Mouse (Mus musculus) liver, embryonic 14.5 days (tissue): ENCODE measurements at regions not wholly inside any gene's neighbourhood (a gene's known extent, or its start where the extent isn't known, plus 50 kb on each side); places are given as distances from the start of the nearest gene placed in this dataset.

Experiments used
- ATAC-seq: fragments of 200-750 bp; cut with Nextera tagmentation; 2 replicates; pipeline ENCODE4 v1.8.0; 2017; ENCODE audit warnings: moderate number of reproducible peaks, mild to moderate bottlenecking, moderate library complexity; ENCODE audit not compliant: insufficient read depth
- DNase-seq, 3 experiments: peaks; one replicate each; pipeline ENCODE4 v3.0.0-alpha.2; 2012 to 2013; ENCODE audit warnings: low read depth in 3 of 3, low spot score in 3 of 3
- H3K27ac ChIP-seq: fragments of 300-500 bp; sonication (generic); 2 replicates; pipeline ENCODE4 v1.5.1; 2014; ENCODE audit warnings: moderate library complexity, mild to moderate bottlenecking, control low read depth, inconsistent platforms
- H3K27me3 ChIP-seq: fragments of 300-500 bp; sonication (generic); 2 replicates; pipeline ENCODE4 v1.6.1; 2014; ENCODE audit warnings: mild to moderate bottlenecking, low read length, moderate library complexity; ENCODE audit not compliant: control insufficient read depth, insufficient read depth
- H3K36me3 ChIP-seq: fragments of 300-500 bp; sonication (generic); replicated peaks from 2 replicates; pipeline ENCODE4 v1.6.1; 2014; ENCODE audit warnings: low read depth; ENCODE audit not compliant: control insufficient read depth, insufficient read depth
- H3K4me1 ChIP-seq, 2 experiments: fragments of 200-500 bp in 1 of 2; fragments of 300-500 bp in 1 of 2; sonication (generic) in 1 of 2; replicated peaks; 2 replicates each; pipeline ENCODE4 v1.6.1; 2012 to 2014; ENCODE audit warnings: antibody characterized with exemption in 1 of 2, inconsistent platforms in 1 of 2, low read length in 1 of 2; ENCODE audit not compliant: control insufficient read depth in 2 of 2, insufficient read depth in 2 of 2
- H3K4me2 ChIP-seq: fragments of 300-500 bp; sonication (generic); 2 replicates; pipeline ENCODE4 v1.6.1; 2014; ENCODE audit warnings: low read depth, mild to moderate bottlenecking, control low read depth, moderate library complexity
- H3K4me3 ChIP-seq, 2 experiments: fragments of 200-500 bp in 1 of 2; fragments of 300-500 bp in 1 of 2; sonication (generic) in 1 of 2; 2 replicates each; pipeline ENCODE4 v1.5.1; 2012 to 2014; ENCODE audit warnings: low read depth in 2 of 2, low read length in 2 of 2, mild to moderate bottlenecking in 2 of 2, control low read depth in 1 of 2, inconsistent platforms in 1 of 2, moderate library complexity in 1 of 2; ENCODE audit not compliant: insufficient read depth in 1 of 2
- H3K9ac ChIP-seq: fragments of 300-500 bp; sonication (generic); replicated peaks from 2 replicates; pipeline ENCODE4 v1.6.1; 2014; ENCODE audit warnings: mild to moderate bottlenecking, control low read depth, moderate library complexity
- H3K9me3 ChIP-seq: fragments of 300-500 bp; sonication (generic); 2 replicates; pipeline ENCODE4 v1.6.1; 2016; ENCODE audit warnings: low read length, mixed read lengths; ENCODE audit not compliant: control insufficient read depth
- CTCF ChIP-seq: IDR thresholded peaks from 2 replicates; pipeline ENCODE4 v1.5.1; 2016; ENCODE audit warnings: antibody characterized with exemption, low read depth, control low read depth
- EP300 ChIP-seq: IDR thresholded peaks from 2 replicates; pipeline ENCODE4 v1.6.1; 2016; ENCODE audit warnings: antibody characterized with exemption, low read depth
- WGBS: fragments of 180-500 bp; shearing (Covaris S2); extraction: QIAGEN DNeasy Blood & Tissue Kit; methylation state at CpG from one replicate; pipeline ENCODE4 v1.1.7; 2014; ENCODE audit not compliant: insufficient replicate concordance; 5-methylcytosine and 5-hydroxymethylcytosine counted together

DNA sequence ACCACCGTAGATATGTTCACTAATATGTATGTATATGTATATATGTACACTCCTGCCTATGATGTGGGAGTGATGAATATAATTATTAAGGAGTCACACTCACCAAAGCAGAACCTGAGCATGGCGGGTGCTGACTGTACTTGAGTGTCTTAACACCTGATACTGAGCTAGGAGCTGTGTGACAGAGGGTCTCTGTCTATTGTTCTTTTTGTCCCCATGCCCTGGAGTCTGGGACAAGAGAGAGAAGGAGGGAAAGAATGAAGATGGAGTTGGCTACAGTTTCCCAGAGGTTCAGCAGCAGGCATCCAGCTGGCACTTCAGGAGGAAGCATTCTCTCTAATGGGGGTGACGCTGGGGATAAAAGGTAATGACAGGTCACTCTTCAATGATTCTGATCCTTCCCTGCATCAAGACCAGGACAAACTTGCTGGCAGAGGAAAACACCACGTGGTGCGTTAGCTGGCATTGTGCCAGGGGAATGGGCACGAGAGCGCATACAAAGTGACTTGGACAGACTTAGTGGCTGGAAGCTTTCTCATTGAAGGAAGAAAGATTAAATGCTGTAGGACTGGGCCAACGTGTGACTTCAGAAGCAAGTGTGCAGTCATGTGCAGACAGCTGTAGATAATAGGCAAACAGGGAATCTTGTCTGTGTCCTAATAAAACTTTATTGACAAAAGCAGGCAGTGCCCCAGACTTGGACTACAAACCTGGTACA, 141.8 kb upstream of the Mycn start:
- Histone ChIP-seq H3K4me1 (no peaks in the 10 kb centered on the region; a peak in 1 of 4 replicates), H3K27me3 (no peaks in the 10 kb centered on the region), H3K9me3 (no peaks in the 10 kb centered on the region), H3K27ac (no peak overlapping the region), H3K36me3 (no peaks in the 10 kb centered on the region), H3K4me2 (no peak overlapping the region), H3K4me3 (no peak overlapping the region), H3K9ac (no peak overlapping the region)
- DNase-seq (no peak), ATAC-seq (no peak)
- 60% methylated on average over 8 of the region's 8 CpGs for WGBS
- no peak for TF ChIP-seq EP300
- TF ChIP-seq CTCF, result no peak

DNA sequence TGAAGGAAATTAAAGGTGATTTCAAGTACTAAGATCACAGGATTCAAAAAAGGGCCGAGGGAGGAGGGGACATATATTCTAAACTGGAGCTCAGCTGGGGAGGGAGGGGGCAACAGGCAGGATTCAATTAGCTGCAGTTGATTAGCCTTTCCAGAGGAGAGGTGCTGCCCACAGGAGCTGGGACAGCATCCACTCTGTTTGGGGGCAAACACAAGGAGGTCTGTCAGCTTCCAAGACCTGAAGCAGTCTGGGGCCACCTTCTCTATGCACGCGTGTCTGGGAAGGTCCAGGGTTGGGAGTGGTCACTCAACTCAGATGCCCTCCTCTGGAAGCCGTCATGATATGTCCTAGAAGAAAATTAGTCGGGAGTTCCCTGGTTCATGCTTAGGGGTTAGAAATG, 139.1 kb upstream of the Mycn start:
- Histone ChIP-seq H3K27me3 (no peaks in the 10 kb centered on the region), H3K27ac (no peak overlapping the region), H3K9me3 (no peaks in the 10 kb centered on the region), H3K9ac (no peak overlapping the region), H3K4me1 (no peaks in the 10 kb centered on the region), H3K4me3 (no peak overlapping the region), H3K36me3 (no peaks in the 10 kb centered on the region), H3K4me2 (no peak overlapping the region)
- ATAC-seq, result no peak
- WGBS, result 59% methylated on average over 5 of the region's 5 CpGs
- DNase-seq, result no peak
- TF ChIP-seq CTCF (no peak), EP300 (no peak)

DNA sequence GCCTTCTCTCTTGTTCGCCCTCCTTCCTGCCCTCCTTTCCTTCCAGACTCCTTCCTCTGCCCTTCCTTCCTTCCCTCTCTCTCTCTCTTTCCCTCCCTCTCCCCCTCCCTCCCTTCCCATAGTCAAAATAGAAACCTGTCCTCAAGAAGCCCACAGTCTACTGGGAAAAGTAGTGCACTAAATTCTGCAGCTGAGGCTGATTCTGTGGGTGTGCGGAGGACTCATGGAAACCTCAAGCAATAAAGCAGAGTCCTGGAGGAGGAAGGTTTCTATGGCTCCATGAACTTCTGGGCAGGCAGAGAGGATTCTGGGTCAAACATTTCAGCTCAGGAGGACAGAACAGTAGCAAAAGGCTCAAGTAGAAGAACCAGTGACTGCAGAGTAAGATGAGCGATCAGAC, 138.1 kb upstream of the Mycn start:
- no peak for TF ChIP-seq EP300
- no peak for TF ChIP-seq CTCF
- 74% methylated on average over 3 of the region's 3 CpGs for WGBS
- Histone ChIP-seq H3K9ac (no peak overlapping the region), H3K4me3 (no peak overlapping the region), H3K9me3 (no peaks in the 10 kb centered on the region), H3K27ac (no peak overlapping the region), H3K4me1 (no peaks in the 10 kb centered on the region), H3K36me3 (no peaks in the 10 kb centered on the region), H3K27me3 (no peaks in the 10 kb centered on the region), H3K4me2 (no peak overlapping the region)
- ATAC-seq, result no peak
- DNase-seq, result no peak

DNA sequence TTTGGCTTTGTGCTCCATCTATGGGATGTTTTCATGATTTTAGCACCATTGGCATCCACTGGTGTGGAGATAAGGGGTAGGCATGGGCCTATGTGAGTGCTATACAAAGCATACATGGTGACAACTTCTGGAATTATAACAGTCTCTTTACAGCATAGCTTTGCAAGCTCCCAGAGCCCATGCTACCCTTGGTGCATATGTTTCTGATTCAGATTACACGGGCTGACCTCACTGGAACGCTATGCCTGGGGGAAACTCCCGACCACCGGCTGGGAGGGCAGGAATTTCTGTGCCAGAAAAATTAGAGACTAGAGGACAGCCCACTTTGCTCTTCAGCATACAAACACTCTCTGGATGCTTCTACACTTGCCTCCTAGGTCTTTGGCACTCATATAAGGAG, 136.0 kb upstream of the Mycn start:
- H3K9ac ChIP-seq, result no peak overlapping the region
- no peak overlapping the region for H3K4me3 ChIP-seq
- ATAC-seq (no peak), DNase-seq (no peak)
- H3K27ac ChIP-seq, result no peak overlapping the region
- no peaks in the 10 kb centered on the region for H3K9me3 ChIP-seq
- WGBS, result 63% methylated on average over 4 of the region's 4 CpGs
- TF ChIP-seq EP300 (no peak), CTCF (no peak)
- no peak overlapping the region for H3K4me2 ChIP-seq
- no peaks in the 10 kb centered on the region for H3K4me1 ChIP-seq
- H3K36me3 ChIP-seq, result no peaks in the 10 kb centered on the region
- no peaks in the 10 kb centered on the region for H3K27me3 ChIP-seq

DNA sequence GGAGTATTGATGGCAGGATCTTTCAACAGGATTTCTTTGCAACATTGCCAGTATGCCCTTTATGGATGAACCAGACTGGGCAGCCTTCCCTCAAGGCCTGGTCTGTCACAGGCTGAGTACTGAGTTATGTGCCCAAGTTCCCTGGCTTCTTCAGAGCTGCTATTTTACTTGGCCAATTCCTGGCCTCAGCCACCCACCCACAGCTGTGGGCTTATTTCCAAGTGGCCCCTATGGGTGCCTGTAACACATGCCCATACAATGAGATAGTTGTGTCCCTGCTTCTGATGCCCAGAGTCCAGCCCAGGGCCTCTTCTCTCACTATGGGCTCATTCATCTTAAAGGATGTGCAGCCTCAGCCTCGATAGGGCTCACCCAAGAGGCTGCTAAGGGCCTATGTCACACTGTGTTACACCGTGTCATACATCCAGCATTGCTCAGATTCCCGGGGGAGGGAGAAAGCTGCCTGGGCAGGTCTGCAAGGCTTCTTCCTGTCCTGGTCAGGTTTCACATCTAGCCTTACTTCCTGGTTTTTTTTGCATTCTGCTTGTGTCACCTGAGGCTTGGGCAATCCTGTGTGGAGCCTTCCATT, 135.1 kb upstream of the Mycn start:
- 41% methylated on average over 3 of the region's 3 CpGs for WGBS
- no peak for DNase-seq
- ATAC-seq, result no peak

More for the DNA sequence above, 135.1 kb upstream of the Mycn start:
- Histone ChIP-seq H3K36me3 (no peaks in the 10 kb centered on the region), H3K9ac (no peak overlapping the region), H3K4me2 (no peak overlapping the region), H3K4me1 (no peaks in the 10 kb centered on the region), H3K27ac (no peak overlapping the region), H3K27me3 (no peaks in the 10 kb centered on the region), H3K9me3 (no peaks in the 10 kb centered on the region), H3K4me3 (no peak overlapping the region)
- no peak for TF ChIP-seq CTCF
